Mouse (Mus musculus) right cerebral cortex, adult 2 months (tissue): ENCODE measurements around the gene Lin7c.
A peak's percentile ranks its signal among the peaks of the same experiment; 100 is the strongest.
"Not testable (repeated sequence)": the region's sequence is repeated elsewhere in the genome, so short reads cannot be mapped to it uniquely, and the experiment has no call there.

ENCODE experiments used
- DNase-seq, 2 experiments: peaks; one replicate each; pipeline ENCODE4 v3.0.0; 2021 to 2022; ENCODE audit warnings: low spot score in 2 of 2

The Lin7c gene

GRCm38 (mm10) chr2:109890597-109890996 is at the start of gene Lin7c:
Lin7c (plus strand) TSS chr2:109890853.
- peak; percentile 93 for DNase-seq

GRCm38 (mm10) chr2:109846401-109846800 is 44.3 kb upstream of the Lin7c start:
- no peak for DNase-seq

- DNase-seq = no peak
Observed at GRCm38 (mm10) chr2:109848305-109848704, 42.3 kb upstream of the Lin7c start.

- no peak for DNase-seq
Observed at GRCm38 (mm10) chr2:109848715-109849114, 41.9 kb upstream of the Lin7c start.

- no peak for DNase-seq
Observed at GRCm38 (mm10) chr2:109855601-109856000, 35.1 kb upstream of the Lin7c start.

- no peak for DNase-seq
Observed at GRCm38 (mm10) chr2:109859671-109860070, 31.0 kb upstream of the Lin7c start.

GRCm38 (mm10) chr2:109860832-109861231 is 29.8 kb upstream of the Lin7c start:
- DNase-seq = no peak

- DNase-seq = not testable (repeated sequence)
Observed at GRCm38 (mm10) chr2:109879429-109879828, 11.2 kb upstream of the Lin7c start.

- no peak for DNase-seq
Observed at GRCm38 (mm10) chr2:109881111-109881510, 9.5 kb upstream of the Lin7c start.

GRCm38 (mm10) chr2:109881625-109882024 is 9.0 kb upstream of the Lin7c start:
- no peak for DNase-seq

- DNase-seq = peak in 1 of 2 experiments; percentile 32
Observed at GRCm38 (mm10) chr2:109884106-109884505, 6.5 kb upstream of the Lin7c start.

- no peak for DNase-seq
Observed at GRCm38 (mm10) chr2:109884507-109884906, 6.1 kb upstream of the Lin7c start.

GRCm38 (mm10) chr2:109890068-109890467 is 585 bp upstream of the Lin7c start:
- no peak for DNase-seq

GRCm38 (mm10) chr2:109891031-109891430 is 378 bp downstream of the Lin7c start:
- peak; percentile 37 to 64 for DNase-seq

GRCm38 (mm10) chr2:109891471-109891870 is 818 bp downstream of the Lin7c start:
- no peak for DNase-seq

- DNase-seq = no peak
Observed at GRCm38 (mm10) chr2:109896311-109896710, 5.7 kb downstream of the Lin7c start.

GRCm38 (mm10) chr2:109902869-109903268 is 12.2 kb downstream of the Lin7c start:
- DNase-seq = no peak

- peak; percentile 91 to 95 for DNase-seq
Observed at GRCm38 (mm10) chr2:109904171-109904821, 13.6 kb downstream of the Lin7c start.

- DNase-seq = no peak
Observed at GRCm38 (mm10) chr2:109909122-109909521, 18.5 kb downstream of the Lin7c start.

GRCm38 (mm10) chr2:109912216-109912615 is 21.6 kb downstream of the Lin7c start:
- DNase-seq = no peak

GRCm38 (mm10) chr2:109912766-109913165 is 22.1 kb downstream of the Lin7c start:
- DNase-seq = no peak

GRCm38 (mm10) chr2:109913241-109913640 is 22.6 kb downstream of the Lin7c start:
- no peak for DNase-seq

GRCm38 (mm10) chr2:109914601-109915000 is 23.9 kb downstream of the Lin7c start:
- DNase-seq = no peak
